Mouse (Mus musculus) CH12.LX (cell line): ENCODE results near the gene Gm5105. TPM values are rescaled to one million over a fixed set of nuclear protein-coding genes. Genes with fewer than 3 reads are reported as not detected.

Experiments used
- DNase-seq: peaks from one replicate; pipeline ENCODE4 v3.0.0-alpha.2; 2013; ENCODE audit errors: extremely low read depth
- H3K27ac ChIP-seq: 2 replicates; pipeline ENCODE4 v1.5.1; 2012; ENCODE audit warnings: low read depth, mild to moderate bottlenecking, control low read depth, moderate library complexity; ENCODE audit not compliant: insufficient read depth
- H3K27me3 ChIP-seq: replicated peaks from 2 replicates; pipeline ENCODE3; 2012; ENCODE audit warnings: inconsistent platforms
- H3K36me3 ChIP-seq, 2 experiments: replicated peaks in 1 of 2; 2 replicates each; pipeline versions ENCODE3 to v1.6.1; 2012; ENCODE audit warnings: inconsistent platforms in 1 of 2, low read length in 1 of 2, mild to moderate bottlenecking in 1 of 2, mixed read lengths in 1 of 2, moderate library complexity in 1 of 2; ENCODE audit not compliant: control insufficient read depth in 1 of 2, insufficient read depth in 1 of 2
- H3K4me1 ChIP-seq, 2 experiments: 2 replicates each; pipeline ENCODE4 v1.6.1; 2012; ENCODE audit warnings: inconsistent platforms in 1 of 2, moderate library complexity in 1 of 2; ENCODE audit not compliant: insufficient read depth in 2 of 2, control insufficient read depth in 1 of 2
- H3K4me2 ChIP-seq: 2 replicates; pipeline ENCODE4 v1.6.1; 2012; ENCODE audit warnings: low read depth, mild to moderate bottlenecking, control low read depth; ENCODE audit not compliant: poor library complexity, insufficient read depth, severe bottlenecking
- H3K4me3 ChIP-seq, 3 experiments: fragments of 150-350 bp in 1 of 3; sonication (generic) in 1 of 3; replicated peaks in 1 of 3; 2 replicates each; pipeline versions ENCODE3 to v1.5.1; 2011 to 2012; ENCODE audit warnings: low read depth in 2 of 3, low read length in 2 of 3, mild to moderate bottlenecking in 2 of 3, moderate library complexity in 2 of 3, control low read depth in 1 of 3, improper control_type of control experiment in 1 of 3, inconsistent platforms in 1 of 3, mixed read lengths in 1 of 3; ENCODE audit not compliant: poor library complexity in 1 of 3
- H3K79me2 ChIP-seq: replicated peaks from 2 replicates; pipeline ENCODE4 v1.6.1; 2012; ENCODE audit warnings: mild to moderate bottlenecking, moderate library complexity; ENCODE audit not compliant: control insufficient read depth, poor library complexity, insufficient read depth, severe bottlenecking; ENCODE audit errors: extremely low read depth
- H3K9ac ChIP-seq: 2 replicates; pipeline ENCODE4 v1.6.1; 2012; ENCODE audit warnings: low read depth, mild to moderate bottlenecking, control low read depth, moderate library complexity; ENCODE audit not compliant: insufficient read depth
- H3K9me3 ChIP-seq: replicated peaks from 2 replicates; pipeline ENCODE3; 2012; ENCODE audit warnings: low read length, inconsistent platforms, mixed read lengths
- BHLHE40 ChIP-seq: IDR thresholded peaks from 2 replicates; pipeline ENCODE4 v1.6.1; 2011; ENCODE audit warnings: mild to moderate bottlenecking, low read depth, low read length, improper control_type of control experiment
- CHD2 ChIP-seq: IDR thresholded peaks from 2 replicates; pipeline ENCODE4 v1.6.1; 2011; ENCODE audit warnings: low read length, improper control_type of control experiment
- CTCF ChIP-seq, 2 experiments: IDR thresholded peaks in 1 of 2; conservative IDR thresholded peaks in 1 of 2; 2 replicates each; pipeline ENCODE4 v1.5.1; 2011 to 2012; ENCODE audit warnings: low read depth in 2 of 2, low read length in 2 of 2, improper control_type of control experiment in 1 of 2, inconsistent platforms in 1 of 2, mild to moderate bottlenecking in 1 of 2, moderate library complexity in 1 of 2
- EP300 ChIP-seq: IDR thresholded peaks from 2 replicates; pipeline ENCODE4 v1.6.1; 2011; ENCODE audit warnings: low read length, improper control_type of control experiment
- ETS1 ChIP-seq: conservative IDR thresholded peaks from 2 replicates; pipeline ENCODE4 v1.6.1; 2012; ENCODE audit warnings: low read depth, mild to moderate bottlenecking, inconsistent platforms, low read length, improper control_type of control experiment, moderate library complexity
- GABPA ChIP-seq: IDR thresholded peaks from 2 replicates; pipeline ENCODE4 v1.6.1; 2012; ENCODE audit warnings: low read depth, low read length, improper control_type of control experiment, inconsistent platforms; ENCODE audit not compliant: insufficient replicate concordance
- JUN ChIP-seq: IDR thresholded peaks from 2 replicates; pipeline ENCODE4 v1.6.1; 2011; ENCODE audit warnings: low read depth, mild to moderate bottlenecking, low read length, improper control_type of control experiment, moderate library complexity; ENCODE audit not compliant: insufficient read depth
- JUND ChIP-seq: conservative IDR thresholded peaks from 2 replicates; pipeline ENCODE4 v1.6.1; 2011; ENCODE audit warnings: low read depth, low read length, improper control_type of control experiment
- MAX ChIP-seq: IDR thresholded peaks from 2 replicates; pipeline ENCODE4 v1.6.1; 2011; ENCODE audit warnings: low read length, improper control_type of control experiment
- MXI1 ChIP-seq: IDR thresholded peaks from 2 replicates; pipeline ENCODE4 v1.6.1; 2011; ENCODE audit warnings: mild to moderate bottlenecking, low read depth, low read length, improper control_type of control experiment
- MYC ChIP-seq: IDR thresholded peaks from 2 replicates; pipeline ENCODE4 v1.6.1; 2011; ENCODE audit warnings: low read depth, mild to moderate bottlenecking, improper control_type of control experiment, low read length
- POLR2A ChIP-seq: IDR thresholded peaks from 2 replicates; pipeline ENCODE4 v1.6.1; 2011; ENCODE audit warnings: low read depth, mild to moderate bottlenecking, improper control_type of control experiment, low read length
- POLR2AphosphoS2 ChIP-seq: IDR thresholded peaks from 2 replicates; pipeline ENCODE4 v1.6.1; 2011; ENCODE audit warnings: low read depth, low read length, improper control_type of control experiment
- RCOR1 ChIP-seq: conservative IDR thresholded peaks from 2 replicates; pipeline ENCODE4 v1.6.1; 2012; ENCODE audit warnings: low read depth, mild to moderate bottlenecking, inconsistent platforms, low read length, improper control_type of control experiment
- SIN3A ChIP-seq: IDR thresholded peaks from 2 replicates; pipeline ENCODE4 v1.6.1; 2012; ENCODE audit warnings: low read length, improper control_type of control experiment, inconsistent platforms
- SMC3 ChIP-seq: IDR thresholded peaks from 2 replicates; pipeline ENCODE4 v1.6.1; 2011; ENCODE audit warnings: low read depth, low read length, improper control_type of control experiment
- USF1 ChIP-seq: IDR thresholded peaks from 2 replicates; pipeline ENCODE4 v1.6.1; 2014; ENCODE audit warnings: low read depth, mild to moderate bottlenecking, inconsistent platforms, low read length, improper control_type of control experiment
- ZMIZ1 ChIP-seq: IDR thresholded peaks from 2 replicates; pipeline ENCODE4 v1.6.1; 2012; ENCODE audit warnings: low read depth, mild to moderate bottlenecking, inconsistent platforms, low read length, improper control_type of control experiment
- ZNF384 ChIP-seq: IDR thresholded peaks from 2 replicates; pipeline ENCODE4 v1.6.1; 2012; ENCODE audit warnings: low read depth, low read length, improper control_type of control experiment, inconsistent platforms
- dilution Hi-C: fragments of 300-500 bp; cut with MboI; formaldehyde crosslinking; loops from 2 replicates; pipeline ENCODE4 v1.14.3; 2020; ENCODE audit warnings: low sequenced_read_pairs; ENCODE audit not compliant: extremely low pct_unique_long_range_greater_than_20kb, extremely low pct_ligation_motif_present
- in situ Hi-C: fragments of 300-500 bp; cut with MboI; formaldehyde crosslinking; loops from 3 replicates; pipeline ENCODE4 v1.14.3; 2019; ENCODE audit warnings: low sequenced_read_pairs, low pct_ligation_motif_present, low pct_unique_long_range_greater_than_20kb, mixed read lengths
- polyA plus RNA-seq: library from polyadenylated mRNA; unstranded; fragments of >175 nt; gene quantifications from 2 replicates; pipeline ENCODE4 v1.2.1, GENCODE M21; 2012; ENCODE audit warnings: low read depth; ENCODE audit not compliant: insufficient read length
- total RNA-seq, 2 experiments: library from RNA; depleted of rRNA; stranded (reverse); fragments of 300-350 nt in 1 of 2; fragments of >200 nt in 1 of 2; gene quantifications; 2 replicates each; pipeline ENCODE4 v1.2.3; 2012 to 2014

Gm5105 gene
- total and polyA plus RNA-seq, 3 experiments = 0.13 TPM; not detected in 2

DNA sequence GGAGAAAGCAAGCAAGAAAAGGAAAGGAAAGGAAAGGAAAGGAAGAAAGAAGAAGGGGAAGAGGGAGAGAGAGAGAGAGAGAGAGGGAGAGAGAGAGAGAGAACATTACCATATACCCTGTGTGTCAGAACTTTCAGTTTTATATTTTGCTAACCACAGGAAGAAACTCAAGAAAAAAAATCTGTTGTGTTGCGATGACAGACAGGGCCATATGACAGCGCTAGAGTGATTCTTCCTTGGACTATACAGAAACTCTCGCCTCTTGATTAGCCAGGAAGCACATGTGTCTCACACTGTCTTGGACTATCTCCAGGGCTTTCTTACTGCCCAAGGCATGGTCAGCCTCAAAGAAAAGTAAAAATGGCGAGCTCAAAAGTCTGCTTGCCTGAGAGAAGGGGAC lies 4.5 kb downstream of the Gm5105 start:
- in situ Hi-C loops = no loop called here
- H3K4me2 ChIP-seq = peak overlapping the region; percentile 41
- no peaks in the 10 kb centered on the region for H3K79me2 ChIP-seq
- no peak overlapping the region for H3K27ac ChIP-seq
- H3K9ac ChIP-seq = no peak overlapping the region
- H3K27me3 ChIP-seq = peaks cover 18% of the 10 kb centered on the region
- DNase-seq = peak; percentile 29
- no peaks in the 10 kb centered on the region for H3K36me3 ChIP-seq
- TF ChIP-seq JUND = peak; percentile 49; the same call in 1 of the 2 replicates
- 0 out of 2 replicates have a peak, but pooled peaks have one; percentile 5 for TF ChIP-seq SMC3
- TF ChIP-seq ETS1 = no peak
- TF ChIP-seq POLR2A = no peak
- TF ChIP-seq ZNF384 = peak; percentile 91
- peak; percentile 53; the same call in 1 of the 2 replicates for TF ChIP-seq EP300
- TF ChIP-seq CHD2 = no peak
- no peak for TF ChIP-seq ZMIZ1
- peak; percentile 49; the same call in 1 of the 2 replicates for TF ChIP-seq MAX
- peak; percentile 53; the same call in 1 of the 2 replicates for TF ChIP-seq MYC
- TF ChIP-seq BHLHE40 = 0 out of 2 replicates have a peak, but pooled peaks have one; percentile 26
- TF ChIP-seq CTCF (conservative IDR thresholded peaks at IDR 0.05 in 1 of 2, IDR thresholded peaks at IDR 0.05 in 1 of 2; ENCODE audit: low read depth in 2 of 2, low read length in 2 of 2) = peak in 1 of 2 experiments; percentile 5; a peak in 1 of 4 replicates
- no peak for TF ChIP-seq POLR2AphosphoS2
- TF ChIP-seq, all 38 proteins: peak for 8
- H3K4me1 ChIP-seq = peaks cover 28 to 58% of the 10 kb centered on the region in 2 experiments
- dilution Hi-C loops = no loop called here
- H3K9me3 ChIP-seq = peaks cover 2% of the 10 kb centered on the region
- no peak overlapping the region for H3K4me3 ChIP-seq

DNA sequence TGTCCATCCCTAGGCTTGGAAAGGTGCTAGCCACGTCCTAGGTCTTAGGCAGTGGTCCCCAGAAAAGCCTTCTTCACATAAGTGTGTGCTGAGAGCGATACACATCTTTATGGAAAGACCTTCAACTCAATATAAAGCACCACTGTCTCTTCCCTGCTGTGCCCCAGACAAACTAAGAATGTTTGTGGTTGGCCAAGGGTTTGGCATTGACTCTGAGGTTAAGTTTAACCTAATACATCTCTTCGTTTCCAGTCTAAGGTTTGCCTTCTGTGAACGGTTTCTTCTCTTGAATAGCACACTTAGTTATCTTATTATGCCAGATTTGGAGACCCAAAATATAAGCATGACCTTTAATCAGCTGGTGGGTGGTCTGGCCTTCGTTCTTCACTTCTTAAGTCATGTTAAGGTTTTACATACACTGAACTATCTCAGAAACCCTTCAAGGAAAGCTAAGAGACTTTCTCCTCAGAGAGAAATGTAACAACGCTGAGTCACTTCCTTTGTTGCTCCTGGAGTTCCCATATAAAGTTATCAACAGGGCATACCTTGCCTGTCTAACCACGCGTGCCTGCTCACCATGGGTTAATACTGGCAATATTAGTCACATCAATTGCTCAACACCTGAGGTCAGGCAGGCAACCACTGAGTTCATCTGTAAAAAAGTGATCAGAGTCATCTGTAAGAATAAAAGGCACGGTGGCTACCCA lies 5.8 kb downstream of the Gm5105 start:
- Histone ChIP-seq H3K4me3 (no peak overlapping the region), H3K27ac (no peak overlapping the region)
- dilution Hi-C loops = no loop called here

More for the DNA sequence above, 5.8 kb downstream of the Gm5105 start:
- Histone ChIP-seq H3K9me3 (peaks cover 2% of the 10 kb centered on the region), H3K27me3 (peaks cover 13% of the 10 kb centered on the region), H3K36me3 (no peaks in the 10 kb centered on the region), H3K4me1 (peaks cover 28 to 58% of the 10 kb centered on the region in 2 experiments), H3K79me2 (no peaks in the 10 kb centered on the region), H3K4me2 (no peak overlapping the region), H3K9ac (no peak overlapping the region)
- no peak for DNase-seq
- in situ Hi-C loops = no loop called here
- TF ChIP-seq RCOR1 (no peak), SIN3A (no peak), CHD2 (no peak), GABPA (no peak), POLR2A (no peak), MXI1 (no peak), JUN (no peak), USF1 (no peak), POLR2AphosphoS2 (no peak), ZMIZ1 (no peak)
- TF ChIP-seq, all 38 proteins: peak for 0
